ENCODE assay signal across 8 mouse cellular contexts in the genomic region with DNA sequence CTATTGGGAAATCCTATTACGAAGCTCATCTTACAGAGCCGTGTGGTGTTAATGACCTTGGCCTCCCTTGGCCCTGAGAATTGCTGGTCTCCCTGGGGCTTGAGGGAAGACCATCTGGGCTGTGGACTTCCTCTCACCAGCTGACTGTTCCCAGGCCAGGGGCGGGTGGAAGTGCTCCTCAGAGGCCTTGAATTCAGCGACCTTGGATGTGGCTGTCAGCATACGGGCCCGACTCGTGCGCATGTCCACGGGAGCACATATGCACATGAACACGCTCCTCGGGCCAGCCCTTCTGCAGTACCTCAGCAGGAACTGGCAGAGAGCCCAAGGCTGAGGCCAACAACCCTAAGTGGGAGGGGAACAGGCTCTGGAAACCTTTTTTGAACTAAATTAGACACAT.
A peak's percentile ranks its signal among the peaks of the same experiment; 100 is the strongest.
DNase-seq lines count a peak whose midpoint lies in the region; ATAC-seq lines count a peak whose summit lies in the region.

No protein-coding gene starts in this region.

- no peaks in the 10 kb centered on the region for H3K4me1 ChIP-seq in liver, embryonic 12.5 days
- H3K4me1 ChIP-seq in hindbrain, embryonic 14.5 days (replicated peaks; ENCODE audit: control insufficient read depth, insufficient read depth, low read length), result peaks cover 36% of the 10 kb centered on the region
- peaks cover 33% of the 10 kb centered on the region for H3K4me1 ChIP-seq in midbrain, embryonic 10.5 days

- H3K4me3 ChIP-seq in liver, embryonic 12.5 days, result no peak overlapping the region
- H3K4me3 ChIP-seq in hindbrain, embryonic 14.5 days (replicated peaks; ENCODE audit: low read length), result no peak overlapping the region
- H3K4me3 ChIP-seq in midbrain, embryonic 10.5 days, result no peak overlapping the region

- H3K9ac ChIP-seq in liver, embryonic 12.5 days, result no peak overlapping the region
- H3K9ac ChIP-seq in hindbrain, embryonic 14.5 days, result no peak overlapping the region

- H3K4me2 ChIP-seq in liver, embryonic 12.5 days, result no peak overlapping the region
- no peak overlapping the region for H3K4me2 ChIP-seq in hindbrain, embryonic 14.5 days (replicated peaks)

- H3K36me3 ChIP-seq in liver, embryonic 12.5 days, result no peaks in the 10 kb centered on the region
- H3K36me3 ChIP-seq in hindbrain, embryonic 14.5 days (replicated peaks; ENCODE audit: control insufficient read depth, insufficient read depth), result no peaks in the 10 kb centered on the region
- H3K36me3 ChIP-seq in midbrain, embryonic 10.5 days, result peaks cover under 1% of the 10 kb centered on the region; the same call in 1 of the 2 replicates

- peak; percentile 14 for DNase-seq in liver
- peak; percentile 91 to 93 for DNase-seq in cerebellum, adult 18-20 months
- peak; percentile 76 for DNase-seq in hindbrain, embryonic 14.5 days (ENCODE audit: low spot score)
- peak; percentile 9 for DNase-seq in lung, postnatal 25 days (ENCODE audit: low spot score)
- DNase-seq in left cerebral cortex, adult 8-10 months (ENCODE audit: low spot score in 2 of 2), result no peak
- DNase-seq in midbrain, embryonic 10.5 days (ENCODE audit: low spot score), result no peak

- no peaks in the 10 kb centered on the region for H3K9me3 ChIP-seq in liver, embryonic 12.5 days (replicated peaks)
- no peaks in the 10 kb centered on the region for H3K9me3 ChIP-seq in hindbrain, embryonic 14.5 days (ENCODE audit: control insufficient read depth, low read length)
- no peaks in the 10 kb centered on the region for H3K9me3 ChIP-seq in midbrain, embryonic 10.5 days (replicated peaks)

- H3K27me3 ChIP-seq in liver, embryonic 12.5 days (replicated peaks), result no peaks in the 10 kb centered on the region
- H3K27me3 ChIP-seq in hindbrain, embryonic 14.5 days (ENCODE audit: control insufficient read depth, insufficient read depth, low read length), result no peaks in the 10 kb centered on the region
- peaks cover 66% of the 10 kb centered on the region for H3K27me3 ChIP-seq in midbrain, embryonic 10.5 days (ENCODE audit: low read depth, poor library complexity, severe bottlenecking)

- 47% methylated on average over 11 of the region's 11 CpGs for WGBS in liver, embryonic 12.5 days (ENCODE audit: insufficient replicate concordance)
- 35% methylated on average over 11 of the region's 11 CpGs for WGBS in hindbrain, embryonic 14.5 days
- 75% methylated on average over 11 of the region's 11 CpGs for WGBS in midbrain, embryonic 10.5 days

- H3K27ac ChIP-seq in liver, embryonic 12.5 days, result no peak overlapping the region
- no peak overlapping the region for H3K27ac ChIP-seq in hindbrain, embryonic 14.5 days
- no peak overlapping the region for H3K27ac ChIP-seq in midbrain, embryonic 10.5 days (replicated peaks)

- ATAC-seq in liver, embryonic 12.5 days, result no peak
- no peak for ATAC-seq in hindbrain, embryonic 14.5 days (ENCODE audit: low FRiP score)
- ATAC-seq in megakaryocyte progenitor cell, adult 5-6 weeks (replicated peaks; ENCODE audit: poor library complexity), result no peak

Comparison
In these comparisons a context has a peak if more than half of its experiments do, and no peak if none do; other contexts are left out.
1. DNase-seq: peak in liver (single experiment), cerebellum, adult 18-20 months (2 of 2), hindbrain, embryonic 14.5 days (single experiment) and lung, postnatal 25 days (single experiment); none in left cerebral cortex, adult 8-10 months (0 of 2) and midbrain, embryonic 10.5 days (single experiment).